Mouse (Mus musculus): Measurements from ENCODE around the gene Plp2. TPM values are rescaled to one million over a fixed set of nuclear protein-coding genes. Genes with fewer than 3 reads are reported as not detected.

The Plp2 gene
- polyA plus RNA-seq, 1 experiment: 491 TPM

- Histone ChIP-seq H3K4me3 (ENCODE audit: insufficient read depth, low read length) (peak overlapping the region; percentile 30; the same call in 1 of the 2 replicates), H3K27ac (ENCODE audit: insufficient read depth, low read depth, low read length) (no peak overlapping the region), H3K4me1 (ENCODE audit: control insufficient read depth, insufficient read depth, low read length) (no peaks in the 10 kb centered on the region; the same call in 1 of the 2 replicates)
- no peak for TF ChIP-seq CTCF (IDR thresholded peaks at IDR 0.05; ENCODE audit: low read depth, low read length)
- no peak for TF ChIP-seq POLR2A (IDR thresholded peaks at IDR 0.05; ENCODE audit: borderline replicate concordance, low read depth, low read length)
These were observed 8.8 kb upstream of the Plp2 start for GRCm38 (mm10) chrX:7680057-7680412.

- peaks cover 2% of the 10 kb centered on the region for H3K4me1 ChIP-seq (ENCODE audit: control insufficient read depth, insufficient read depth, low read length)
- peak overlapping the region; percentile 30; the same call in 1 of the 2 replicates for H3K4me3 ChIP-seq (ENCODE audit: insufficient read depth, low read length)
- H3K27ac ChIP-seq (ENCODE audit: insufficient read depth, low read depth, low read length): no peak overlapping the region
- TF ChIP-seq CTCF (IDR thresholded peaks at IDR 0.05; ENCODE audit: low read depth, low read length) (peak; percentile 35; the same call in 1 of the 2 replicates), POLR2A (IDR thresholded peaks at IDR 0.05; ENCODE audit: borderline replicate concordance, low read depth, low read length) (no peak)
These were observed 8.3 kb upstream of the Plp2 start for GRCm38 (mm10) chrX:7679405-7680056.

GRCm38 (mm10) chrX:7678986-7679385 lies 7.8 kb upstream of the Plp2 start:
- no peak overlapping the region for H3K4me3 ChIP-seq (ENCODE audit: insufficient read depth, low read length)
- no peak overlapping the region for H3K27ac ChIP-seq (ENCODE audit: insufficient read depth, low read depth, low read length)
- H3K4me1 ChIP-seq (ENCODE audit: control insufficient read depth, insufficient read depth, low read length): peaks cover 7% of the 10 kb centered on the region
- TF ChIP-seq CTCF (IDR thresholded peaks at IDR 0.05; ENCODE audit: low read depth, low read length) (no peak), POLR2A (IDR thresholded peaks at IDR 0.05; ENCODE audit: borderline replicate concordance, low read depth, low read length) (no peak)

- no peak for TF ChIP-seq POLR2A (IDR thresholded peaks at IDR 0.05; ENCODE audit: borderline replicate concordance, low read depth, low read length)
- H3K27ac ChIP-seq (ENCODE audit: insufficient read depth, low read depth, low read length): peak overlapping the region; percentile 80; the same call in 1 of the 2 replicates
- H3K4me3 ChIP-seq (ENCODE audit: insufficient read depth, low read length): no peak overlapping the region; the same call in 1 of the 2 replicates
These were observed 3.8 kb upstream of the Plp2 start for GRCm38 (mm10) chrX:7675001-7675380.

GRCm38 (mm10) chrX:7674284-7675000 lies 3.3 kb upstream of the Plp2 start:
- TF ChIP-seq POLR2A (IDR thresholded peaks at IDR 0.05; ENCODE audit: borderline replicate concordance, low read depth, low read length) (no peak), CTCF (IDR thresholded peaks at IDR 0.05; ENCODE audit: low read depth, low read length) (no peak)
- Histone ChIP-seq H3K4me3 (ENCODE audit: insufficient read depth, low read length) (peak overlapping the region; percentile 35), H3K4me1 (ENCODE audit: control insufficient read depth, insufficient read depth, low read length) (peaks cover 20% of the 10 kb centered on the region), H3K27ac (ENCODE audit: insufficient read depth, low read depth, low read length) (peak overlapping the region; percentile 80)

More at GRCm38 (mm10) chrX:7675001-7675380, 3.8 kb upstream of the Plp2 start:
- H3K4me1 ChIP-seq (ENCODE audit: control insufficient read depth, insufficient read depth, low read length): peaks cover 20% of the 10 kb centered on the region

- no peak for TF ChIP-seq CTCF (IDR thresholded peaks at IDR 0.05; ENCODE audit: low read depth, low read length)
- TF ChIP-seq POLR2A (IDR thresholded peaks at IDR 0.05; ENCODE audit: borderline replicate concordance, low read depth, low read length): no peak
- Histone ChIP-seq H3K4me3 (ENCODE audit: insufficient read depth, low read length) (peak overlapping the region; percentile 35), H3K27ac (ENCODE audit: insufficient read depth, low read depth, low read length) (peak overlapping the region; percentile 80), H3K4me1 (ENCODE audit: control insufficient read depth, insufficient read depth, low read length) (peaks cover 20% of the 10 kb centered on the region)
These were observed 2.5 kb upstream of the Plp2 start for GRCm38 (mm10) chrX:7673578-7674281.

GRCm38 (mm10) chrX:7672739-7673138 lies 1.5 kb upstream of the Plp2 start:
- Histone ChIP-seq H3K4me3 (ENCODE audit: insufficient read depth, low read length) (no peak overlapping the region), H3K4me1 (ENCODE audit: control insufficient read depth, insufficient read depth, low read length) (peaks cover 20% of the 10 kb centered on the region), H3K27ac (ENCODE audit: insufficient read depth, low read depth, low read length) (peak overlapping the region; percentile 80)
- no peak for TF ChIP-seq POLR2A (IDR thresholded peaks at IDR 0.05; ENCODE audit: borderline replicate concordance, low read depth, low read length)
- no peak for TF ChIP-seq CTCF (IDR thresholded peaks at IDR 0.05; ENCODE audit: low read depth, low read length)

- TF ChIP-seq CTCF (IDR thresholded peaks at IDR 0.05; ENCODE audit: low read depth, low read length): no peak
- no peak for TF ChIP-seq POLR2A (IDR thresholded peaks at IDR 0.05; ENCODE audit: borderline replicate concordance, low read depth, low read length)
- Histone ChIP-seq H3K4me1 (ENCODE audit: control insufficient read depth, insufficient read depth, low read length) (peaks cover 20% of the 10 kb centered on the region), H3K4me3 (ENCODE audit: insufficient read depth, low read length) (peak overlapping the region; percentile 82), H3K27ac (ENCODE audit: insufficient read depth, low read depth, low read length) (peak overlapping the region; percentile 83)
These were observed 754 bp downstream of the Plp2 start for GRCm38 (mm10) chrX:7670390-7670881.

GRCm38 (mm10) chrX:7665739-7666502 lies 5.3 kb downstream of the Plp2 start:
- H3K4me3 ChIP-seq (ENCODE audit: insufficient read depth, low read length): no peak overlapping the region
- no peak overlapping the region for H3K27ac ChIP-seq (ENCODE audit: insufficient read depth, low read depth, low read length)
- H3K4me1 ChIP-seq (ENCODE audit: control insufficient read depth, insufficient read depth, low read length): no peaks in the 10 kb centered on the region
- no peak for TF ChIP-seq POLR2A (IDR thresholded peaks at IDR 0.05; ENCODE audit: borderline replicate concordance, low read depth, low read length)
- TF ChIP-seq CTCF (IDR thresholded peaks at IDR 0.05; ENCODE audit: low read depth, low read length): no peak
